Comparison of ENCODE assay signal across 11 mouse cellular contexts in genomic region chr2:177129097-177129496, GRCm38 (mm10). TPM values are rescaled to one million over a fixed set of nuclear protein-coding genes. Genes with fewer than 3 reads are reported as not detected.
"Had no signal": no experiment of that assay in that cellular context is flagged by ENCODE, and none has a peak within 500 bp of the region (broad histone marks: within the 10 kb centered on the region; RNA-seq: fewer than 3 reads in every experiment).

No protein-coding gene starts in this region.

RNA-seq across cellular contexts. Expression of gene Gm14401, which starts 55.0 kb away (rescaled TPM):
- total RNA-seq: neutrophil, adult 5-6 weeks had no signal
- polyA plus RNA-seq: limb, embryonic 11.5 days; limb, embryonic 14.5 days; liver, adult 2 months; liver, embryonic 13.5 days; liver, embryonic 16.5 days; lung, adult 2 months; lung, embryonic 16.5 days; midbrain, embryonic 11.5 days; midbrain, embryonic 15.5 days; neural tube, embryonic 13.5 days had no signal
